Mouse (Mus musculus): ENCODE data around the gene Scamp4. TPM values are rescaled to one million over a fixed set of nuclear protein-coding genes. Genes with fewer than 3 reads are reported as not detected.
"Not testable (repeated sequence)": the region's sequence is repeated elsewhere in the genome, so short reads cannot be mapped to it uniquely, and the experiment has no call there.

Scamp4 gene
- total and polyA plus RNA-seq, 2 experiments from 2014 or later = 24.1 to 87.9 TPM

DNA sequence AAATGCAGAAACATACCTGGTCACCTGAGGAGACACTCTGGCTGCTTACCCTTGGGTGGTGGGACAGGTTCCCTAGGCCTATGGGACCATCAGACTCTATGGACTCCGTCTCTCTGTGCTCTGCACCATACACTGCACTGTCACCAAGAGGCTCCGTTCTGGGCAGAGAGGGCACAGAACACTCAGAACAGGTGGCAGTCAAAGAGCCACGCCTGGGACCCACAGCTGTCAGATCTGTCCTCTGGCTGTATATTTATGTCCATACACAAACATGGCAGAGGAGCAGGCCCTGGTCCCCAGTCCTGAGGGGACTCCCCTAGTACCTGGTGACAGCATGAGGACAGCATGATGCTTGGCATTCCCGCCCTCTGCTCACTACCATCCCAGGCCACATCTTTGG, 23.1 kb downstream of the Scamp4 start:
- no peak for TF ChIP-seq CTCF (IDR thresholded peaks at IDR 0.05; ENCODE audit: low read depth)
- H3K4me3 ChIP-seq (ENCODE audit: low read depth, low read length) = no peak overlapping the region
- WGBS = 92% methylated on average over 4 of the region's 4 CpGs
- no peak overlapping the region for H3K9ac ChIP-seq
- ATAC-seq (no peak), DNase-seq (no peak)
- H3K4me1 ChIP-seq (ENCODE audit: insufficient read depth) = peaks cover 22% of the 10 kb centered on the region; the same call in 1 of the 2 replicates
- H3K27ac ChIP-seq (ENCODE audit: low read depth, low read length) = no peak overlapping the region
- H3K4me2 ChIP-seq (ENCODE audit: low read depth) = no peak overlapping the region
- no peaks in the 10 kb centered on the region for H3K9me3 ChIP-seq (ENCODE audit: low read length)
- no peaks in the 10 kb centered on the region for H3K27me3 ChIP-seq (ENCODE audit: insufficient read depth, low read length)
- peaks cover 4% of the 10 kb centered on the region; the same call in 1 of the 2 replicates for H3K36me3 ChIP-seq (ENCODE audit: insufficient read depth)

- no peak overlapping the region for H3K4me2 ChIP-seq (ENCODE audit: low read depth)
- H3K9me3 ChIP-seq (ENCODE audit: low read length) = no peaks in the 10 kb centered on the region
- ATAC-seq (no peak), DNase-seq (no peak)
- TF ChIP-seq CTCF (IDR thresholded peaks at IDR 0.05; ENCODE audit: low read depth) = no peak
- H3K36me3 ChIP-seq (ENCODE audit: insufficient read depth) = peaks cover 4% of the 10 kb centered on the region; the same call in 1 of the 2 replicates
- H3K27ac ChIP-seq (ENCODE audit: low read depth, low read length) = no peak overlapping the region
- H3K27me3 ChIP-seq (ENCODE audit: insufficient read depth, low read length) = no peaks in the 10 kb centered on the region
- H3K9ac ChIP-seq = no peak overlapping the region
- 66% methylated on average over 2 of the region's 2 CpGs for WGBS
- H3K4me3 ChIP-seq (ENCODE audit: low read depth, low read length) = no peak overlapping the region
- H3K4me1 ChIP-seq (ENCODE audit: insufficient read depth) = peaks cover 16% of the 10 kb centered on the region; the same call in 1 of the 2 replicates
These were observed 25.0 kb downstream of the Scamp4 start for GRCm38 (mm10) chr10:80627685-80628084.

DNA sequence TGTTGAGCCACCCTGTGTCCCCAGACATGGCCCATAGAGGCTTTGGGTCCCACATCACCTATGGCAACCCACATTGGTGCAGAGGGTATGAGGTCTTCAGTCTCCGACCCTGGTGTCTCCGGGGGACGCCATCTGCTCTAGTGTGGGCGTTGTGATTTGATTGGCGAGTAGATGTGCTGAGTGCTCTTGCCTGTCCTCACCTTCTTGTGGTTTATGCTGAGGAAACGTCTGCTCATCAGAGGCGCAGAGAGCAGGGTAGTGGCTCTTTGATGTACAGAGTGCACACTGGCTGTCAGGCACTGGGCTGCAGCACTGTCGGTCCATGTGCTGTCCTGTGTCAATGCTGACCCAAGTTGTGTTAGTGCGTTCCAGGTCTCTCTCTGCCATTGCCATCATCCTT, 26.3 kb downstream of the Scamp4 start:
- 92% methylated on average over 9 of the region's 9 CpGs for WGBS
- Histone ChIP-seq H3K9me3 (ENCODE audit: low read length) (no peaks in the 10 kb centered on the region), H3K4me3 (ENCODE audit: low read depth, low read length) (no peak overlapping the region), H3K4me2 (ENCODE audit: low read depth) (no peak overlapping the region), H3K4me1 (ENCODE audit: insufficient read depth) (0 out of 2 replicates have a peak, but pooled peaks cover 8% of the 10 kb centered on the region), H3K27me3 (ENCODE audit: insufficient read depth, low read length) (no peaks in the 10 kb centered on the region), H3K27ac (ENCODE audit: low read depth, low read length) (no peak overlapping the region), H3K9ac (no peak overlapping the region), H3K36me3 (ENCODE audit: insufficient read depth) (peaks cover 5% of the 10 kb centered on the region)
- DNase-seq (no peak), ATAC-seq (no peak)
- TF ChIP-seq CTCF (IDR thresholded peaks at IDR 0.05; ENCODE audit: low read depth) = no peak

GRCm38 (mm10) chr10:80635345-80635744, 32.7 kb downstream of the Scamp4 start:
- H3K27me3 ChIP-seq (ENCODE audit: insufficient read depth, low read length) = no peaks in the 10 kb centered on the region
- no peak for TF ChIP-seq CTCF (IDR thresholded peaks at IDR 0.05; ENCODE audit: low read depth)
- H3K4me3 ChIP-seq (ENCODE audit: low read depth, low read length) = no peak overlapping the region
- no peak for DNase-seq
- H3K9me3 ChIP-seq (ENCODE audit: low read length) = no peaks in the 10 kb centered on the region
- H3K9ac ChIP-seq = no peak overlapping the region
- H3K4me2 ChIP-seq (ENCODE audit: low read depth) = no peak overlapping the region
- H3K27ac ChIP-seq (ENCODE audit: low read depth, low read length) = no peak overlapping the region
- no peak for ATAC-seq
- no peaks in the 10 kb centered on the region for H3K4me1 ChIP-seq (ENCODE audit: insufficient read depth)
- WGBS = 92% methylated on average over 6 of the region's 6 CpGs
- H3K36me3 ChIP-seq (ENCODE audit: insufficient read depth) = peaks cover 63% of the 10 kb centered on the region

DNA sequence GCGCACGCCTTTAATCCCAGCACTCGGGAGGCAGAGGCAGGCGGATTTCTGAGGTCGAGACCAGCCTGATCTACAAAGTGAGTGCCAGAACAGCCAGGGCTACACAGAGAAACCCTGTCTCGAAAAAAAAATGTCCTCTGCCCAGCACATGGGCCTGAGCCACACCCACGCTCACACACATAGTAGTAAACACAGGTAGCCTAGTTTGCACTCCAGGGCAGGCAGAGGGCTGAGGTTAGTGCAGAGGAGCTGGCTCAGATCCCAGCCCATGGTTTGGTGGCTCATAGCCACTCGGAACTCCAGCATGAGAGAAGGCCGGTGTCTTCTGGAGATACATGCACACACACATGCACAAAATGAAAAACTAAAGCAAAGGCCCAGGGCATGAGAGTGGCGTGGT, 44.3 kb downstream of the Scamp4 start:
- ATAC-seq (no peak), DNase-seq (no peak)
- Histone ChIP-seq H3K36me3 (ENCODE audit: insufficient read depth) (peaks cover 57% of the 10 kb centered on the region), H3K4me2 (ENCODE audit: low read depth) (no peak overlapping the region), H3K9ac (no peak overlapping the region), H3K4me1 (ENCODE audit: insufficient read depth) (no peaks in the 10 kb centered on the region), H3K27ac (ENCODE audit: low read depth, low read length) (no peak overlapping the region), H3K9me3 (ENCODE audit: low read length) (no peaks in the 10 kb centered on the region), H3K27me3 (ENCODE audit: insufficient read depth, low read length) (no peaks in the 10 kb centered on the region), H3K4me3 (ENCODE audit: low read depth, low read length) (no peak overlapping the region)
- WGBS = 94% methylated on average over 10 of the region's 10 CpGs
- TF ChIP-seq CTCF (IDR thresholded peaks at IDR 0.05; ENCODE audit: low read depth) = no peak

- 90% methylated on average over 6 of the region's 6 CpGs for WGBS
- not testable (repeated sequence) for DNase-seq
These were observed 47.2 kb downstream of the Scamp4 start for GRCm38 (mm10) chr10:80649910-80650309.

GRCm38 (mm10) chr10:80650392-80650791, 47.7 kb downstream of the Scamp4 start:
- ATAC-seq (no peak), DNase-seq (no peak)
- peaks cover 25% of the 10 kb centered on the region for H3K36me3 ChIP-seq (ENCODE audit: insufficient read depth)
- no peaks in the 10 kb centered on the region for H3K9me3 ChIP-seq (ENCODE audit: low read length)
- no peak overlapping the region for H3K27ac ChIP-seq (ENCODE audit: low read depth, low read length)
- peaks cover 6% of the 10 kb centered on the region for H3K4me1 ChIP-seq (ENCODE audit: insufficient read depth)
- no peak for TF ChIP-seq CTCF (IDR thresholded peaks at IDR 0.05; ENCODE audit: low read depth)
- H3K4me2 ChIP-seq (ENCODE audit: low read depth) = no peak overlapping the region
- no peak overlapping the region for H3K4me3 ChIP-seq (ENCODE audit: low read depth, low read length)
- H3K9ac ChIP-seq = no peak overlapping the region
- H3K27me3 ChIP-seq (ENCODE audit: insufficient read depth, low read length) = no peaks in the 10 kb centered on the region
- 95% methylated on average over 10 of the region's 10 CpGs for WGBS

More at GRCm38 (mm10) chr10:80649910-80650309, 47.2 kb downstream of the Scamp4 start:
- not testable (repeated sequence) for H3K27me3 ChIP-seq (ENCODE audit: insufficient read depth, low read length); H3K27ac ChIP-seq (ENCODE audit: low read depth, low read length); H3K4me1 ChIP-seq (ENCODE audit: insufficient read depth); H3K4me3 ChIP-seq (ENCODE audit: low read depth, low read length); H3K9ac ChIP-seq; ATAC-seq; H3K9me3 ChIP-seq (ENCODE audit: low read length); H3K4me2 ChIP-seq (ENCODE audit: low read depth)
- peaks cover 30% of the 10 kb centered on the region for H3K36me3 ChIP-seq (ENCODE audit: insufficient read depth)
